Mouse (Mus musculus): Measurements from ENCODE around the gene Paf1. TPM values are rescaled to one million over a fixed set of nuclear protein-coding genes. Genes with fewer than 3 reads are reported as not detected.

Paf1 gene
- total and polyA plus RNA-seq, 3 experiments = 53.5 to 645 (median 99.9) TPM

DNA sequence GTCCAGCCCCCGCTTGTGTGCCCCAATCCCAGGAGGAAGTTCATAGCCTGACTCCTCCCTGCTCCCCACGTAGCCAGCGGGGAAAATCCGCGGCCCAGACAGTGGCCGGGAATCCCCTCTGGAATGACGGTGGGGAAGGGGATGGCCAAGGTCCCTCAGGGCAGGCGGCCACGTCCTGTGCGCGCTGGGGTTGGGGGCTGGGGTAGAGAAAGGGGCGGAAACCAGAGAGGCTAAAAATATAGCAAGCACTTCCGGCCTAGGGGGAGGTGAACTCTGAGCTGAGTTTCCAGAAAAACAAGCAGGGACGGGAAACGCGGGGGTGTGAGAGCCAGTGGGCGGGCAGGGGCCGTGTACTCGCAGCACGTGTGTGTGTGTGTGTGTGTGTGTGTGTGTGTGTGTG is 10.8 kb upstream of the Paf1 start (continued):
- TF ChIP-seq UBTF (IDR thresholded peaks at IDR 0.05; ENCODE audit: borderline replicate concordance, insufficient read depth, low read depth, low read length) = 0 out of 2 replicates have a peak, but pooled peaks have one; percentile 38
- no peak for TF ChIP-seq GATA1 (IDR thresholded peaks at IDR 0.05; ENCODE audit: low read depth, low read length)

DNA sequence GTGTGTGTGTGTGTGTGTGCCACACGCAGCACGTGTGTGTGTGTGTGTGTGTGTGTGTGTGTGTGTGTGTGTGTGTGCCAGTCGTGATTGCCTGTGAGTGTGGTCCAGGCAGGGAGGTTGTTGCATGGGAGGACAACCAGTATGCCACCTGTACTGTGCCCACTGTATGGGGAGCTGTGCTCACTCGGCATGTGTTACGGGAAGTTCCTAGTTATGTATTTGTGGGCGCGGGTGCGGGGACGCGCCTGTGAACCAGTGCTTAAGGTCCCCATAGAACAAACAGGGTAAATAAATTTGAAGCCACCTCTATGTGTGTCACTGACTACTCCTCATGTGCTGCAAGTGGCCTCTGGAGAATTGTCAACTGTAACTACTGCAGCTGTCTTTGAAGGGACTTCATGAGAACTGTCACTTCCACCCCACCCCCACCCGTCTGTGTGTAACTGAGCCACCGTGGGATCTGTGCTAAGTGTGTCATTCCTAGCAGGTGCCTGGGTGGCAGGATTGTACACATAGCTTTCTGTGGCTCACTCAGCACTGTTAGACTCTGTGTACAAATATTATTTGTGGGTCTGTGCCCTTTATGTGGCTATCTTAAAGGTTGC is 10.3 kb upstream of the Paf1 start:
- no peaks in the 10 kb centered on the region for H3K27me3 ChIP-seq (ENCODE audit: control insufficient read depth in 1 of 2, insufficient read depth in 2 of 2, low read length in 2 of 2)
- peaks cover 3% of the 10 kb centered on the region for H3K79me2 ChIP-seq (ENCODE audit: control insufficient read depth, insufficient read depth, low read length, poor library complexity)
- peaks cover 6 to 29% of the 10 kb centered on the region in 2 experiments for H3K4me1 ChIP-seq (ENCODE audit: control insufficient read depth in 1 of 2, insufficient read depth in 2 of 2, low read length in 2 of 2)
- H3K9ac ChIP-seq (ENCODE audit: control insufficient read depth, low read depth, low read length, poor library complexity, severe bottlenecking) = peak overlapping the region; percentile 74
- TF ChIP-seq MAX (IDR thresholded peaks at IDR 0.05; ENCODE audit: low read length) = 0 out of 2 replicates have a peak, but pooled peaks have one; percentile 9
- TF ChIP-seq UBTF (IDR thresholded peaks at IDR 0.05; ENCODE audit: borderline replicate concordance, insufficient read depth, low read depth, low read length) = 0 out of 2 replicates have a peak, but pooled peaks have one; percentile 36
- no peak for TF ChIP-seq NRF1 (IDR thresholded peaks at IDR 0.05; ENCODE audit: insufficient read depth, low read depth, low read length, poor library complexity, severe bottlenecking)
- DNase-seq (ENCODE audit: low read depth, low spot score) = peak; percentile 74
- peaks cover 0 to 16% of the 10 kb centered on the region in 2 experiments; a peak in 2 of 4 replicates for H3K36me3 ChIP-seq (ENCODE audit: control insufficient read depth in 1 of 2, insufficient read depth in 2 of 2, low read length in 2 of 2)
- H3K4me3 ChIP-seq (ENCODE audit: control insufficient read depth in 1 of 2, insufficient read depth in 1 of 2, low read depth in 2 of 2, low read length in 2 of 2) = peak overlapping the region; percentile 57 to 85
- H3K27ac ChIP-seq (ENCODE audit: control insufficient read depth, low read depth, low read length) = peak overlapping the region; percentile 95
- no peaks in the 10 kb centered on the region for H3K9me3 ChIP-seq (replicated peaks; ENCODE audit: insufficient read depth, low read length)

DNA sequence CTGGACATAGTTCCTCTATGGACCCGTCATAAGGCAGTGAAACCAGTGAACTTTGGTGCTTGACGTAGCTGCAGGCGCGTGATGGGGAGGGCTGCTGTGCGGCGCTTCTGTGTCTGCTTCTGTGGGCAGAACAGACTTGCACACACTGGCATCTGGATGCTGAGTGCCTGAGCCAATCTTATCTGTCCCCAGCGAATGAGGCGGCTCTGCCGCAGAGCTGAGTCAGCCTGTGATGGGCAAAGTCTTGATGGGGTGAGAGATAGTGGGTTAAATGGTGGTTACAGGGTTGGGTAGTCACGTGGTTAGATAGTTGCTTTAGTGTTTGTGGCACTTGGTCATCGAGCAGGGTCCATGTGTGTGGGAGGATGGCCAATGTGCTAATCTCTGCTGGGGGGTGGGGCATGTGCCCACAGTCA is 9.8 kb upstream of the Paf1 start:
- H3K9me3 ChIP-seq (replicated peaks; ENCODE audit: insufficient read depth, low read length) = no peaks in the 10 kb centered on the region
- peaks cover 3% of the 10 kb centered on the region for H3K79me2 ChIP-seq (ENCODE audit: control insufficient read depth, insufficient read depth, low read length, poor library complexity)
- H3K36me3 ChIP-seq (ENCODE audit: control insufficient read depth in 1 of 2, insufficient read depth in 2 of 2, low read length in 2 of 2) = peaks cover 0 to 16% of the 10 kb centered on the region in 2 experiments; a peak in 2 of 4 replicates
- H3K27ac ChIP-seq (ENCODE audit: control insufficient read depth, low read depth, low read length) = peak overlapping the region; percentile 95
- DNase-seq (ENCODE audit: low read depth, low spot score) = peak; percentile 82
- peaks cover 6 to 27% of the 10 kb centered on the region in 2 experiments for H3K4me1 ChIP-seq (ENCODE audit: control insufficient read depth in 1 of 2, insufficient read depth in 2 of 2, low read length in 2 of 2)
- H3K27me3 ChIP-seq (ENCODE audit: control insufficient read depth in 1 of 2, insufficient read depth in 2 of 2, low read length in 2 of 2) = no peaks in the 10 kb centered on the region
- H3K9ac ChIP-seq (ENCODE audit: control insufficient read depth, low read depth, low read length, poor library complexity, severe bottlenecking) = peak overlapping the region; percentile 74
- H3K4me3 ChIP-seq (ENCODE audit: control insufficient read depth in 1 of 2, insufficient read depth in 1 of 2, low read depth in 2 of 2, low read length in 2 of 2) = peak overlapping the region; percentile 57 to 85; a peak in 2 of 4 replicates
- TF ChIP-seq GATA1 (IDR thresholded peaks at IDR 0.05; ENCODE audit: low read depth, low read length) = peak; percentile 90
- peak; percentile 65 for TF ChIP-seq TAL1 (IDR thresholded peaks at IDR 0.05; ENCODE audit: low read length)
- no peak for TF ChIP-seq CTCF (IDR thresholded peaks at IDR 0.05 in 2 of 3, conservative IDR thresholded peaks at IDR 0.05 in 1 of 3; ENCODE audit: control insufficient read depth in 1 of 3, insufficient read depth in 1 of 3, low read depth in 2 of 3, low read length in 3 of 3, poor library complexity in 1 of 3, severe bottlenecking in 1 of 3)
- peak; percentile 58 to 79 for TF ChIP-seq EP300 (IDR thresholded peaks at IDR 0.05; ENCODE audit: low read depth in 1 of 2, low read length in 2 of 2)
- TF ChIP-seq MAZ (IDR thresholded peaks at IDR 0.05; ENCODE audit: low read depth, low read length) = no peak
- TF ChIP-seq RAD21 (IDR thresholded peaks at IDR 0.05; ENCODE audit: low read depth, low read length) = no peak
- no peak for TF ChIP-seq UBTF (IDR thresholded peaks at IDR 0.05; ENCODE audit: borderline replicate concordance, insufficient read depth, low read depth, low read length)
- no peak for TF ChIP-seq ZNF384 (IDR thresholded peaks at IDR 0.05; ENCODE audit: low read depth, low read length)
- no peak for TF ChIP-seq KAT2A (conservative IDR thresholded peaks at IDR 0.05; ENCODE audit: low read depth, low read length)
- no peak for TF ChIP-seq MYB (IDR thresholded peaks at IDR 0.05; ENCODE audit: low read depth, low read length)
- TF ChIP-seq MEF2A (IDR thresholded peaks at IDR 0.05; ENCODE audit: extremely low read depth, insufficient replicate concordance, low read depth, low read length, poor library complexity, severe bottlenecking) = peak; percentile 29; the same call in 1 of the 2 replicates
- TF ChIP-seq ZC3H11A (IDR thresholded peaks at IDR 0.05; ENCODE audit: low read depth, low read length) = no peak
- TF ChIP-seq CHD2 (IDR thresholded peaks at IDR 0.05; ENCODE audit: low read length) = no peak
- peak; percentile 90 for TF ChIP-seq ETS1 (IDR thresholded peaks at IDR 0.05; ENCODE audit: low read depth, low read length)
- TF ChIP-seq SIN3A (IDR thresholded peaks at IDR 0.05; ENCODE audit: low read length) = peak; percentile 54; the same call in 1 of the 2 replicates
- TF ChIP-seq GABPA (IDR thresholded peaks at IDR 0.05; ENCODE audit: low read depth, low read length) = no peak
- TF ChIP-seq MAFK (IDR thresholded peaks at IDR 0.05; ENCODE audit: borderline replicate concordance, low read depth, low read length) = peak; percentile 74; the same call in 1 of the 2 replicates
- no peak for TF ChIP-seq ZKSCAN1 (IDR thresholded peaks at IDR 0.05; ENCODE audit: low read depth, low read length)
- 0 out of 2 replicates have a peak, but pooled peaks have one; percentile 13 for TF ChIP-seq POLR2AphosphoS2 (IDR thresholded peaks at IDR 0.05; ENCODE audit: low read length)
- TF ChIP-seq TCF12 (IDR thresholded peaks at IDR 0.05; ENCODE audit: low read depth, low read length) = peak; percentile 68
- peak; percentile 86; the same call in 1 of the 2 replicates for TF ChIP-seq BHLHE40 (IDR thresholded peaks at IDR 0.05; ENCODE audit: borderline replicate concordance, low read depth, low read length)
- no peak for TF ChIP-seq E2F4 (IDR thresholded peaks at IDR 0.05; ENCODE audit: borderline replicate concordance, low read depth, low read length)
- TF ChIP-seq ZMIZ1 (IDR thresholded peaks at IDR 0.05; ENCODE audit: low read depth, low read length) = peak; percentile 40; the same call in 1 of the 2 replicates
- peak; percentile 90 for TF ChIP-seq MAX (IDR thresholded peaks at IDR 0.05; ENCODE audit: low read length)
- TF ChIP-seq MYC (IDR thresholded peaks at IDR 0.05; ENCODE audit: low read depth, low read length) = no peak

All from MEL (cell line).